Mouse (Mus musculus): ENCODE results near the gene Cpm.
"Not testable (repeated sequence)": the region's sequence is repeated elsewhere in the genome, so short reads cannot be mapped to it uniquely, and the experiment has no call there.

The Cpm gene

GRCm38 (mm10) chr10:117593857-117594256 is 35.4 kb upstream of the Cpm start:
- no peak for DNase-seq (ENCODE audit: low read depth, low spot score)

GRCm38 (mm10) chr10:117594291-117594850 is 34.9 kb upstream of the Cpm start:
- no peak for DNase-seq (ENCODE audit: low read depth, low spot score)

- no peak for DNase-seq (ENCODE audit: low read depth, low spot score)
Measured at GRCm38 (mm10) chr10:117594913-117595312, 34.4 kb upstream of the Cpm start.

GRCm38 (mm10) chr10:117595442-117596164 is 33.7 kb upstream of the Cpm start:
- no peak for DNase-seq (ENCODE audit: low read depth, low spot score)

- DNase-seq (ENCODE audit: low read depth, low spot score) = no peak
Measured at GRCm38 (mm10) chr10:117596165-117596735, 33.0 kb upstream of the Cpm start.

GRCm38 (mm10) chr10:117596771-117597324 is 32.5 kb upstream of the Cpm start:
- no peak for DNase-seq (ENCODE audit: low read depth, low spot score)

GRCm38 (mm10) chr10:117597371-117598265 is 31.7 kb upstream of the Cpm start:
- DNase-seq (ENCODE audit: low read depth, low spot score) = not testable (repeated sequence)

- DNase-seq (ENCODE audit: low read depth, low spot score) = no peak
Measured at GRCm38 (mm10) chr10:117598266-117598950, 30.9 kb upstream of the Cpm start.

GRCm38 (mm10) chr10:117598951-117599572 is 30.2 kb upstream of the Cpm start:
- DNase-seq (ENCODE audit: low read depth, low spot score) = not testable (repeated sequence)

- no peak for DNase-seq (ENCODE audit: low read depth, low spot score)
Measured at GRCm38 (mm10) chr10:117601146-117602035, 27.9 kb upstream of the Cpm start.

- no peak for DNase-seq (ENCODE audit: low read depth, low spot score)
Measured at GRCm38 (mm10) chr10:117602325-117603129, 26.8 kb upstream of the Cpm start.

GRCm38 (mm10) chr10:117603130-117603833 is 26.0 kb upstream of the Cpm start:
- no peak for DNase-seq (ENCODE audit: low read depth, low spot score)

GRCm38 (mm10) chr10:117603834-117604623 is 25.3 kb upstream of the Cpm start:
- peak; percentile 9 for DNase-seq (ENCODE audit: low read depth, low spot score)

GRCm38 (mm10) chr10:117604624-117605282 is 24.5 kb upstream of the Cpm start:
- DNase-seq (ENCODE audit: low read depth, low spot score) = no peak

GRCm38 (mm10) chr10:117605283-117606243 is 23.7 kb upstream of the Cpm start:
- DNase-seq (ENCODE audit: low read depth, low spot score) = no peak

GRCm38 (mm10) chr10:117606423-117606822 is 22.9 kb upstream of the Cpm start:
- DNase-seq (ENCODE audit: low read depth, low spot score) = no peak
